Mouse (Mus musculus) ovary, postnatal 10 days (tissue): ENCODE results near the gene Manbal.

Experiments used
- DNase-seq: peaks from one replicate; pipeline ENCODE4 v3.0.0; 2022; ENCODE audit warnings: low spot score

The Manbal gene

GRCm38 (mm10) chr2:157417229-157417628 lies 49.8 kb downstream of the Manbal start:
- no peak for DNase-seq

GRCm38 (mm10) chr2:157418206-157418605 lies 50.8 kb downstream of the Manbal start, which contains the start of gene Src:
Gene Src, plus strand, starts transcription at chr2:157418444.
- no peak for DNase-seq

GRCm38 (mm10) chr2:157418609-157419071 lies 51.2 kb downstream of the Manbal start:
- DNase-seq = no peak

DNA sequence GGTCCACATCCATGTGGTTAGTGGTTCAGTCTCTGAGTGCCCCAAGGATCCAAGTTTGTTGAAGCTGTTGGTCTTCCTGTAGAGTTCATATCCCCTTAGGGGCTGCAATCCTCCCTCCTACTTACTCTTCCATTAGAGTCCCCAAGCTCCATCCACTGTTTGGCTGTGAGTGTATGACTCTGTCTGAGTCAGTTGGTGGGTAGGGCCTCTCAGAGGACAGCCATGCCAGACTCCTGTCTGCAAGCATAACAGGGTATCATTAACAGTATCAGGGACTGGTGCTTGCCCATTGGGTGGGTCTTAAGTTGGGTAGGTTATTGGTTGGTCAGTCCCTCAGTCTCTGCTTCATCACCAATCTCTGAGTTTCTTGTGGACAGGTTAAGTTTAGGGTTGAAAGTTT lies 52.1 kb downstream of the Manbal start:
- DNase-seq = no peak

DNA sequence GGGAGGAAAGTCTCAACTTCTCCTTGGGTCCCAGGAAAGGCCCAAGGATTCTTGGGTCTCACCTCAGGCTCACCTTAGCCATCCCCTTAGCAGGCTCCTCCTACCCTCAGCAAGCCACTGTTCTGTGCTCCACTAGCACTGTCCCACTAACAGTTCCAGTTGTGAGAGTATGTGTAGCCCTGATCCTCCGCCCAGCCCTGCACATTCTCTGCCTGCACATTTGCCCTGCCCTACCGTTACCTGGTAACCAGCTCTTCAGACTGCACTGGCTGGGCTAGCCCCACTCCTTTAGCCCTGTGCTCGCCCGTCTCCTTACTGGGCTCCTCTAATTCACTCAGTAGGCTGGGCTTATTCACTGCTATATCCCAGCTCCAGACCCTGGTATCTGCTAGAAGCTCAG lies 53.0 kb downstream of the Manbal start:
- DNase-seq = no peak

DNA sequence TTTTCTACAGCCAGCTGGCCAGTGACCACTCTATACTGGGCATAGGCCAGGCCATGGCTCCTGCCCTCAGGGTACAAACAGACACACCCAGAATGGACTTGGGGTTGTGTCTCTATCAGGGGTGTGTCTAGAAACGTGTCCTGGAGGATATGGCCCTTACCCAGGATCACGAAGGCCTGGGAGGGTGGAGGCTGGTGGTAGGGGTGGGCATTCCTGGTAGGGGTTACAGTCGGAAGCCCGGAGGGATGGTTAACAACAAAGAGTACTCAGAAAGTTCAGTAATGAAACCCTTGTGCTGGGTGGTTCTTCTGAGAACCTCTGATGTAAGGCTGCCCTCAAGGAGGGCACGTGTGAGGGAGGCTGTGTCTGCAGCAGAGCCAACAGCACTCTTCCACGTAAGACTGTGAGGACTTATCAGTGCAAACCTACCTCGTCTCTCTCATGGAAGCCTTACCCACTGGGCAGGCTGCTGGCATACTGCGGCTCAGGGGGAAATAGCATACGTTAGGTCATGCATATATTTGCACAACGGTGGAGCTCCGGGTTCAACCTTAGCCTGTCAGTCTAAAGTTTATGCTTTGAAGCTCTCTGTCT lies 54.8 kb downstream of the Manbal start:
- DNase-seq = no peak

DNA sequence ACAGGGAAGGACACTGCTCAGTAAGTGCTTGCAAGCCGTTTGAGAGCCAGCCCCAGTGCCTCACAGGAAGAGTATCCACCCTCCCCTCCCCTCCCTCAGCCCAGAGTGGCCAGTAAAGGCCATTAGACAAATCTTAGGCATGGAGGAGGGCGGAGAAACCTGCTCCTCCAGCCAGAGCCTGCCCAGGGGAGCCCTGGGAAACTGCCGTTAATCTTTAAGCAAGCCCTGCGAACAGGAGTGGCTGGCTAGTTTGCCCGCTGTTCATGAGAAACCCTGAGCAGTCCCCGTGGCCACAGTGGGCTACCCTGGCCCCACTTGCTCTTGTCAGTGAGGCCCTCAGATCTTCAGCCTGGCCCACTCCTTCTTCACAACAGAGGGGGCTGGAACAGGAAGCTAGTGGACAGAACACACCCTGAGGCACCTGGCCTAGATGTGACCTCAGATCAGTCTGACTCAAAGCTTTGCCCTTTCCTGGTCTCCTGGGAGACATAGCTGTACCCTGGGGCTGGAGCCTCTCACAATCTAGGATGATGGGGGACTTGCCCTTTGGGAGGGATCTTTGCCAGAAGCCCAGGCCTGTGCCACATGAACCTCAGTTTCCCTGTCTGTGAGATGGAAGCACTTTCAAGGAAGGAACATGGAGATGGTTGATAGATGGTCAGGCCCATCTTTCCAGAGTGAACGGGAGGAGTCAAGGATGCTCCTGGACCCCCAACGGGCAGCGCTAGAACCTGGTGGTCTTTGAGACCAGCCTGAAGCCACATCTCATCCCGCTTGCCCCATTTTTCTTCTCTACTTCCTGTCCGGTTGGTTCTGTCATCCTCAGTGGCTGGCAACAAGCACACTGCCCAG lies 55.7 kb downstream of the Manbal start:
- DNase-seq = no peak

DNA sequence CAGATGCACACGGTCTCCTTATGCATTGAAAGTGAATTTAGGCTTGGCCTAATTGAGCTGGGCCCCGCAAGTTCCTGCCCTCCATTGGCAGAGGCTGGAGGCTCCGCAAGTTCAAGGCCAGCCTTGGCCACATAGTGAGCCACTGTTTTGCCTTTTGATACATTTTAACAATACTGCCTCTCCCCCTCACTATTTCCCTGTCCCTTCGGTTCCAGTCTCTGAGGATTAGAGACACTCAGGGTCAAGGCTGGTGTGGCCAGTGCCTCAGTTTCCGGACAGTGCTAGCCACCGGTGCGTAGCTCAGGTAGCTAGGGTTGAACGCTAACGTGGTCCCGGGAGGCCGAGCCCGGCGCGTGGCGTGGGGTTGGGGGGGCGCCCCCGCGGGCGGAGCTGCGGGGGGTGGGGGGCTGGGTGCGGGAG lies 56.3 kb downstream of the Manbal start:
- no peak for DNase-seq

DNA sequence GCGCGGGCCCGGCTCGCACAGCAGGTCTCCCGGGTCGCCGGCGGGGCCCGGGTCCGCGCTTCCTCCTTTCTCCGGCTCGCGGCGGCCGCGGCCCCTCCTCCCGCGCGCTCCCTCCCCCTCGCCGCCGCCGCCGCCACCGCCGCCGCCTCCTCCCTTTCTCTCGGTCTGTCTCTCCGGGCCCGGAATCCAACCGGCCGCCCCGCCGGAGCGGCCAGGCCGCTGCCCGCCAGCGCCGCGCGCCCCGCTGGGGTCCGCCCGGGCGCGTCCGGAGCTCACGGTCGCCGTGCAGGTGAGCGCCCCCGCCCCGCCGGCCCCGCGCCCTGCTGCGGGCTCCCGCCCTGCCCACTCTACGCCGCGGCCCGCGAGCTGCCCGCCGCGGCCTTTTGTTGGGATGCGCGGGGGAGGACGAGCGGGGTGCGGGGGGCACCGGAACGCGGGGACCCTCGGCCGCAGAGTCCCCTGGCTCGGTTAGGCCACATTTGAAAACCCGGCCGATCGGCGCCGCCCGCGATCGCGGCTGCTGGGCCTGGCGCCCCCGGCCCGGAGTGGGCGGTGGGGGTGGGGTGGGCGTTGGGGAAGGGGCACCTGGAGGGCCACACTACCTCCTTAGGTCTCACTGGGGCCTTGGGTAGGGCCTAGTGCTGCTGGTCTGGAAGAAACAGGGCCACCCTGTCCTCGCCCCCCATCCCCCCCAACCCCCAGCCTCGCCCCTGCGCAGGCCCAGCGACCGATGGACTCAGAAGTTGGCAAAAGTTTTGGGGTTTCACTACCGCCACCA lies 56.9 kb downstream of the Manbal start:
- DNase-seq = no peak

DNA sequence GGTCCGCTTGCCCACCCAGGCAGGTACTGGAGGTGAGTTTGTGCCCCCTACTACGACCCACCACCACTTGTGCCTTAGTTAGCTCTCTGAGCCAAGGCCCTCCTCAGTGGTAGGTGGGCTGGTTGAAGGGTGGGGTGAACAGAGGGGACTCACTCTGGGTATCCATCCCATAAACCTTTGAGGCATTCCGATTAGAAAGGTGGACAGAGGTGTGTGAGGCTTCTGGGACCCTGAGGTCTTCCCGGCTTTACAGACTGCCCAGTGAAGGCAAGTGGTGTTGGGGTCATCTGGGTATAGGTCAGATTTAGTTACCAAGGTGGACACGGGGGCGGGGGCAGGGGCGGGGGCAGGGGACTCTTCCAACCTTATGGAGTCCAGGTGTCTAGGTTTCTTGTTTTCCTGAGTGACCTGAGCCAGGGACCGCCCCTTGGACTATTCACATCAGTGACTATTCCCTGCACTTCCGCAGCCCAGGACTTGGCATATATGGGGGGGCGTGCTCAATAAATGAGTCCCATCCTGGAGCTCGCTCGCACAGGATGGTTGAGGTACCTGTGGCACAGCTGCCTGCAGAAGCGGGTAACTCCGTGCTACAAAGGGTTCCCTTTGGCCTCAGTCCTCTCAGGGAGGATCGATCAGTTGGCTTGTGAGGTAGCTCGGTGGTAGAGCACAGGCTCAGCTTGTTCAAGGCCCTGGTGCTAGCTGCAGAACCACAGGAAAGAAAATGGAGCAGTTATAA lies 57.7 kb downstream of the Manbal start:
- no peak for DNase-seq

DNA sequence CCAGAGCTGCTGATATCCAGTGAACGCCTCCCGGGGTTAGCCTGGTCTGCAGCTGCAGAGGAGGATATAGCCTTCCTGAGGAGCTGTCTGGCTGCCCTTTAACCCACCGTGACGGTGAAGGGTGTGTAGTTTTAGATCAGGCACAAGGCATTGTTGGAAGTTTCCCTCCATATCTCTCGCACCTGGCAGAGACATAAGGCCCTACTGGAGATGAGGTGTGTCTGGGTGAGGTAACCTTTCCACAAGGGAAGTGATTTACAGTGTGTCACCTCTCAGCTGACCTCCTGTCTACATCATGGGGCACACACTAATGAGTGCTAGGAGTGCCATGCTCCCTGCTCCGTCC lies 58.2 kb downstream of the Manbal start:
- no peak for DNase-seq

GRCm38 (mm10) chr2:157426171-157426570 lies 58.8 kb downstream of the Manbal start:
- DNase-seq = no peak

- DNase-seq = no peak
Measured at GRCm38 (mm10) chr2:157427164-157427563, 59.8 kb downstream of the Manbal start.

DNA sequence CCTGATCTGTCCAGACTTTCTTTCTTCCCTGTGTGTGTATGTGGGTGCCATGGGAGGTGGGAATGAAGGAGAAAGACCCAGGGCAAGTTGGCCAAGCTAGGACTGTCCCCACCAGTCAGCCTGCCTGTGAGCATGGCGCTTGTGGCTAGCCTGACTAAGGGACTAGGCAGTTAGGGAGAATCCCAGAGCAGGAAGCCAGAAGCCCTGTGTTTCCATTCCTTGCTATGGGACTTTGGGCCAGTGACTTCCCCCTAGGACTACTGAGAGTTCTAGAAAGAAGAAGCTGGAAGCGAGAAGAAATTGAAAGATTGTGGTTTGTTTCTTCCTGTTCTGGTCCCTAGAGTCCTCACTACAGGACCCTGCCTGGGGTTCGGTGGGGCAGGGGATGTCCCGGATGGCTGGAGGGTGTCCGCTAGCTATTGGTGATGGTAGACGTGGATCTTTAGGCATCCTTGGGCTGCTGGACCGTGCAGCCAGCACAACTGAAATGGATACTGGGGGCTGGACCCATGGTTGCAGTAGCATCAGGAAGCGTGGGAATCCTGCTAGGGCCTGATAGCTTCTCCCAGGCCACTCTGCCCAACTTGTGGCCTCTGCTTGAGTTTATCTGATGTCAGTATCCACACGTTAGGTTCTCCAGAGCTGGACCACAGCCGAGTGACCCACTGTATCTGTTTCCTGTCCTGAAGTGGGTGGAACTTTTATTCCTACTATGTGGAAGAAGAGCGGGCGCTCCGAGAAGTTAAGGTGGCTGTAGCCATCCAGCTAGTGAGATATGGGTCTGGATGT lies 61.2 kb downstream of the Manbal start:
- DNase-seq = no peak

DNA sequence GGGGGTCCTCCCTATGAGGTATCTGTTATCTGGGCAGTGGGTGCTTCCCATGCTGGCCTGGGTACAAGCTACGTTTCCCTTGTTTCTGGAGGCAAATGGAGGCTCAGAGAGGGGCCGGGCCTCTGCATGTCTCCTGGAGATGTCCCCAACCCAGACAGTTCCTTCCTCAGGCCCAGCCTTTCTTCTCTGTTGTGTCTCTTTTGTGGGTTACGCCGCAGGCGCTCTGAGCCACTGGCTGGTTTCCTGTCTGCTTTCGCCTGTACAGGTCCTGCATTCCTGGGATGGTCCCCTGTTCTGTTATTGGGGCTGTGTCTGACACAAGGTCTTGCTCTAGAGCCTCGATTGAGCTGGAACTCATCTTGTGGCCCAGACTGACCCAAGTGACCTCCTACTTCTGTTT lies 62.3 kb downstream of the Manbal start:
- DNase-seq = no peak

DNA sequence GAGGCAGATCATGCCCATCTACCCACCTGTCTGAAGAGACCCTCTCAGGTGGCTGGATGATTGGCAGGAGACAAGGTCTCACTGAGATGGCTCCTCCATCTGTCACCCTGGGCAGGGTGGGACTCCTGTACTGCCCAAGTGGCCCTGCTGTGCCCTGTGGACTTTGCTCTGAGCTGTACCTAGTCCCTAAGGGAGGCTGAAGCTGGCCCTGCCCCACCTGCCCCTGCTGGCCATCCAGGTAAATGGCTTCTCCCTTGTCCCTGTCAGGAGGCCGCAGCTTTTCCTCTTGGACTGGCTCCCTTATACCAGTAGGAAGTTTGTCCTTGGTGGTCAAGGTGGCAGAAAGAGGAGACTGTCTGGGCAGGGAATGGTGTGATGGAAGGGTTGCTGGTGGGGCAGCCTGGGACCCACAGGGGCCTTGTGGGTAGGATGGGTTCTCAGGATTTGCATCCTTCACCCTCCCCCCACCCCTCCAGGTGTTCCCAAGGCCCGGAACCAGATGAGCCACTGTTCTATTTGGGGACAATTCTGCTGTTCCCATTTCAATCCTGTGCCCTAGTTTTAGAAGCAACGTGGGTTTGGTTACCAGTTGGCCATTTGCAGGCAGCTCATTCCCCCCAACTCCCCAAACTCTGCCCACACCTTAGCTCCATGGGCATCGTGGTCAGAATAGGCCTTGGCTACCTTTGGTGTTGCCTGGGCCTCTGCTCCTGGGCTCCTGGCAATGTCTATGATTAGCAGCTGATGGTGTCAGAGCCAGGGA lies 63.5 kb downstream of the Manbal start:
- no peak for DNase-seq

DNA sequence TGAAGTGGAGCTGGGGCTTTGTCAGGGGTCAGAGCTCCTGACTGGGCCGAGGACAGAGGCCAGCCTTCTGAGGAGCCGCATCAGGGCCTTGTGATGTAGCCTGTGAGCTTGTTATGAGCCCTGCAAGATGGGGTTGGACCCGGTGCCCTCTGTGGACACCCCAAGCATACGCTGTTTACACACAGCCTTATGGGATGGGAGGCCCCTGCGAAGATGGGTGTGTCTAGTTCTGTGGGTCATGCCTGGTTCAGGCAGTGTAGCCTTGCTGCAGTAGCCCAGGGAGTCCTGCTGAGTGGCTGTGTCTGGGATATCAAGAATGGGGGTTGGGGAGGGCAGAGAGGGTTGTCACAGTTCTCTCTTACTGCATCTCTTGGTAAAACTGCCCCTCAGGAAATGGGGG lies 64.5 kb downstream of the Manbal start:
- no peak for DNase-seq

DNA sequence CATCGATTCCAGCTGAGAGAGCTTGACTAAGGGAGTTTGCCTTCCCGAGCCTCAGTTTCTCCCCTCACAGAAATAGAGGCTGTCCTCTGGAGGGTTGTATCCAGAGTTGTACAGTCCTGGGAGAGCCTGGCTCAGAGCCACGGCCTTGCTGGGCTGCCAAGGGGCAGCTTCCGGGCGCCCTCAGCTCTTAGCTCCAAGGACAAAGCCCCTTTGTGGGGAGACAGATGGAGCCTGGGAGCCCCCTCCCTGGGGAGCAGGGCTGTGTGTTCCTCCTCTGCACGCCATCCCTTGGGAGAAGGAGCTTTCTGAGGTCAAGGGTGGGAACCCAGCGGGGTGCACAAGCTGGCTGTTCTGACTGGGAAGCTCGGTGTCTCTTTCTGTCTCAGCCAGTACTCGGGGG lies 65.1 kb downstream of the Manbal start:
- DNase-seq = no peak

- no peak for DNase-seq
Measured at GRCm38 (mm10) chr2:157434041-157434440, 66.6 kb downstream of the Manbal start.

GRCm38 (mm10) chr2:157434497-157434896 lies 67.1 kb downstream of the Manbal start:
- no peak for DNase-seq

DNA sequence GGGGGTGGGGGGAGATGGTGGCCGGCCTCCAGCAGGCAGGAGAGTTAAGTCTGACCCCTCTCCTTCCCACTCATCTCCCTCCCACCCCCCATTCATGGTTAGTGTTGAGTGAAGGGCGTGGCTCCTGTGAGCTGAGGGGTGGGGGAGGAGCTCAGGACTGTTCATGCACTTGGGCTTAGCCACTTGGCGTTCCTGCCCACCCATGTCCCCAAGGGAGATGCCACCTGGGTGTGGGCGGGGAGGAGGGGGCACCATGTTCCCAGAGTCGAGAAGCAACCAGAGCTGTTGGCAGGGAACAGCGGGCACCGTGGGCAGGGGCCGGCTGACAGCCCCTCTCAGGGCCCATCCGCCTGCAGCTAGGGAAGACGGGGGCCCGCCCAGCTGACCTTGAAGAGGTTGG lies 69.1 kb downstream of the Manbal start:
- DNase-seq = no peak
